Mouse (Mus musculus) retina, postnatal 1 day (tissue): ENCODE measurements around the gene Hexb.

Source experiments
- DNase-seq: peaks from one replicate; pipeline ENCODE4 v3.0.0-alpha.2; 2012

Gene Hexb

GRCm38 (mm10) chr13:97223856-97224255 is 25.7 kb upstream of the Hexb start:
- no peak for DNase-seq

GRCm38 (mm10) chr13:97220022-97220421 is 21.9 kb upstream of the Hexb start:
- DNase-seq, result no peak

GRCm38 (mm10) chr13:97216196-97216595 is 18.0 kb upstream of the Hexb start:
- no peak for DNase-seq

GRCm38 (mm10) chr13:97215563-97215962 is 17.4 kb upstream of the Hexb start:
- DNase-seq, result peak; percentile 53

- DNase-seq, result no peak
Observed at GRCm38 (mm10) chr13:97214583-97215268, 16.6 kb upstream of the Hexb start.

- DNase-seq, result no peak
Observed at GRCm38 (mm10) chr13:97208500-97209010, 10.4 kb upstream of the Hexb start.

GRCm38 (mm10) chr13:97208112-97208478 is 9.9 kb upstream of the Hexb start:
- no peak for DNase-seq

GRCm38 (mm10) chr13:97207472-97208111 is 9.4 kb upstream of the Hexb start:
- peak; percentile 38 for DNase-seq

- DNase-seq, result no peak
Observed at GRCm38 (mm10) chr13:97206046-97206445, 7.9 kb upstream of the Hexb start.

GRCm38 (mm10) chr13:97205052-97205701 is 7.0 kb upstream of the Hexb start:
- peak; percentile 79 for DNase-seq

- no peak for DNase-seq
Observed at GRCm38 (mm10) chr13:97201896-97202295, 3.7 kb upstream of the Hexb start.

GRCm38 (mm10) chr13:97201076-97201475 is 2.9 kb upstream of the Hexb start:
- no peak for DNase-seq

- DNase-seq, result no peak
Observed at GRCm38 (mm10) chr13:97199123-97199522, 966 bp upstream of the Hexb start.

GRCm38 (mm10) chr13:97196925-97197218 is 1.3 kb downstream of the Hexb start:
- no peak for DNase-seq

GRCm38 (mm10) chr13:97196186-97196924 is 1.8 kb downstream of the Hexb start:
- no peak for DNase-seq

GRCm38 (mm10) chr13:97193420-97193819 is 4.7 kb downstream of the Hexb start:
- no peak for DNase-seq

GRCm38 (mm10) chr13:97192649-97193048 is 5.5 kb downstream of the Hexb start:
- no peak for DNase-seq

- no peak for DNase-seq
Observed at GRCm38 (mm10) chr13:97187693-97188092, 10.5 kb downstream of the Hexb start.

GRCm38 (mm10) chr13:97186346-97186745 is 11.8 kb downstream of the Hexb start:
- no peak for DNase-seq

GRCm38 (mm10) chr13:97184656-97185055 is 13.5 kb downstream of the Hexb start:
- no peak for DNase-seq

GRCm38 (mm10) chr13:97184168-97184567 is 14.0 kb downstream of the Hexb start:
- DNase-seq, result no peak

- no peak for DNase-seq
Observed at GRCm38 (mm10) chr13:97182821-97183220, 15.3 kb downstream of the Hexb start.

- no peak for DNase-seq
Observed at GRCm38 (mm10) chr13:97180113-97180828, 17.9 kb downstream of the Hexb start.
